ENCODE assay signal across 8 mouse cellular contexts in the genomic region with DNA sequence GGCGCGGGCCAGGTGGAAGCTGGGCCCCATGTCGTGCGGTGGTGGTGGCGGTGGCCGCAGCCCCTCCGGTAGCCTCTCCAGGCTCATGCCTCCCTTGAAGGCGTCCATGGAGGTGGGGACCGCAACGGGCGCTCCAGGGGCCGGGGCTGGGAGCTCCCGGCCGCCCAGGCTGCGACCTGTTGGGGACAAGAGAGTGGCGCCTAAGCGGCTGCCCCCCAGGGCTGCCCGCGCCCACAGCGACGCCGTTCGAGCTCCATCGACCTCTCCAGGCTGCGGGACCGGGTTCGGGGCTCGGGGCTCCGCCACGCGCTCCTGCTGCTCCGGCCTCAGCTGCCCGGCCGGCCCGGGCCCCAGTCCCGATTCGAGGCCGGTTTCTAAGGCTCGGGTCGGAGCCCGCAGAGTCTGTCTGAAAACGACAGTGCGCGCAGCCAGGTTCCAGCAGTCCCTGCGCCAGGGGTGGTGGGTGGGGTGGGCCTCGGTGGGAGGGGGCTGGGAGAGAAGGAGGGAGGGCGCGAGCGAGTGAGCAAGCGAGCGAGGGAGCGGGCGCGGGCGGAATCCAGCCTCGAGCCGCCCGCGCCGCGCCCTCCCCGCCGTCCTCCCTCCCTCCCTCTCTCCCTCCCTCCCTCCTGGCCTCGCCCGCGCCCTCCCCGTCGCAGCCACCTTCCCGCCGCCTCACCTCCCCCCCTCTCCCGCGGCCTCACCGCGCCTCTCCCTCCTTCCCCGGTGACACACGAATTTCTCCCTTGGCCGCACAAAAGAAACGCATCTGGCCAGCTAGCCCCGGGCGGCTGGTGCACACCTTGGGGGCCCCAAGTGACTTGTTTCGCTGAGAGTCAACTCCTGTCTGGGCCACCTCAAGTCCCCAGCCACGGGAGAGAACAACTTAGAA. TPM values are rescaled to one million over a fixed set of nuclear protein-coding genes. Genes with fewer than 3 reads are reported as not detected.
DNase-seq lines count a peak whose midpoint lies in the region; ATAC-seq and TF ChIP-seq lines count a peak whose summit lies in the region.

No protein-coding gene starts in this region.

- peak overlapping the region; percentile 35 for H3K4me3 ChIP-seq in kidney, embryonic 14.5 days (ENCODE audit: low read length)
- no peak overlapping the region for H3K4me3 ChIP-seq in kidney, adult 2 months (ENCODE audit: insufficient read depth, low read depth, low read length)
- H3K4me3 ChIP-seq in embryonic facial prominence, embryonic 12.5 days, result peak overlapping the region; percentile 54
- peak overlapping the region; percentile 5; the same call in 1 of the 2 replicates for H3K4me3 ChIP-seq in hindbrain, embryonic 16.5 days (ENCODE audit: low read length)
- H3K4me3 ChIP-seq in midbrain, embryonic 15.5 days, result 0 out of 2 replicates have a peak overlapping the region, but pooled peaks have one; percentile 13

- peak overlapping the region; percentile 45 for H3K9ac ChIP-seq in kidney, embryonic 14.5 days (ENCODE audit: low read depth, low read length)
- H3K9ac ChIP-seq in embryonic facial prominence, embryonic 12.5 days, result peak overlapping the region; percentile 81
- H3K9ac ChIP-seq in hindbrain, embryonic 16.5 days (ENCODE audit: low read depth, low read length), result no peak overlapping the region
- H3K9ac ChIP-seq in midbrain, embryonic 15.5 days, result no peak overlapping the region

- no peaks in the 10 kb centered on the region for H3K36me3 ChIP-seq in kidney, embryonic 14.5 days (ENCODE audit: control insufficient read depth, insufficient read depth, low read length)
- H3K36me3 ChIP-seq in kidney, adult 2 months (ENCODE audit: control insufficient read depth, insufficient read depth, low read length), result no peaks in the 10 kb centered on the region
- H3K36me3 ChIP-seq in embryonic facial prominence, embryonic 12.5 days, result no peaks in the 10 kb centered on the region
- no peaks in the 10 kb centered on the region for H3K36me3 ChIP-seq in hindbrain, embryonic 16.5 days (ENCODE audit: control insufficient read depth, insufficient read depth, low read length)
- no peaks in the 10 kb centered on the region for H3K36me3 ChIP-seq in midbrain, embryonic 15.5 days (replicated peaks)

- H3K9me3 ChIP-seq in kidney, embryonic 14.5 days (ENCODE audit: control insufficient read depth, low read length), result no peaks in the 10 kb centered on the region
- H3K9me3 ChIP-seq in embryonic facial prominence, embryonic 12.5 days, result no peaks in the 10 kb centered on the region
- no peaks in the 10 kb centered on the region; the same call in 1 of the 2 replicates for H3K9me3 ChIP-seq in hindbrain, embryonic 16.5 days (ENCODE audit: control insufficient read depth, low read length)
- H3K9me3 ChIP-seq in midbrain, embryonic 15.5 days, result no peaks in the 10 kb centered on the region

- H3K4me1 ChIP-seq in kidney, embryonic 14.5 days (ENCODE audit: control insufficient read depth, insufficient read depth, low read length), result peaks cover 12% of the 10 kb centered on the region
- H3K4me1 ChIP-seq in kidney, adult 2 months (ENCODE audit: control insufficient read depth, insufficient read depth, low read length), result no peaks in the 10 kb centered on the region
- peaks cover 19% of the 10 kb centered on the region for H3K4me1 ChIP-seq in embryonic facial prominence, embryonic 12.5 days
- H3K4me1 ChIP-seq in hindbrain, embryonic 16.5 days (ENCODE audit: control insufficient read depth, insufficient read depth, low read depth, low read length), result peaks cover 3% of the 10 kb centered on the region
- H3K4me1 ChIP-seq in midbrain, embryonic 15.5 days, result peaks cover 22% of the 10 kb centered on the region

- H3K27me3 ChIP-seq in kidney, embryonic 14.5 days (ENCODE audit: control insufficient read depth, insufficient read depth, low read length), result peaks cover 89% of the 10 kb centered on the region
- peaks cover 22% of the 10 kb centered on the region for H3K27me3 ChIP-seq in kidney, adult 2 months (replicated peaks; ENCODE audit: control insufficient read depth, insufficient read depth, low read length)
- H3K27me3 ChIP-seq in embryonic facial prominence, embryonic 12.5 days, result peaks cover 64% of the 10 kb centered on the region
- H3K27me3 ChIP-seq in hindbrain, embryonic 16.5 days (replicated peaks; ENCODE audit: control insufficient read depth, insufficient read depth, low read length), result peaks cover 43% of the 10 kb centered on the region
- peaks cover 85% of the 10 kb centered on the region for H3K27me3 ChIP-seq in midbrain, embryonic 15.5 days (replicated peaks)

- no peak for TF ChIP-seq CTCF in kidney, adult 2 months (conservative IDR thresholded peaks at IDR 0.05; ENCODE audit: insufficient read depth, insufficient read length, low read depth, low read length)

- no peak for TF ChIP-seq POLR2A in kidney, adult 2 months (IDR thresholded peaks at IDR 0.05; ENCODE audit: low read depth, low read length)

- peak overlapping the region; percentile 49 for H3K4me2 ChIP-seq in kidney, embryonic 14.5 days (replicated peaks; ENCODE audit: low read depth, low read length)
- peak overlapping the region; percentile 58 for H3K4me2 ChIP-seq in embryonic facial prominence, embryonic 12.5 days (replicated peaks)
- H3K4me2 ChIP-seq in hindbrain, embryonic 16.5 days (ENCODE audit: low read length), result 0 out of 2 replicates have a peak overlapping the region, but pooled peaks have one; percentile 9
- peak overlapping the region; percentile 20; the same call in 1 of the 2 replicates for H3K4me2 ChIP-seq in midbrain, embryonic 15.5 days

- DNase-seq in kidney, adult 2 months, result no peak
- DNase-seq in left cerebral cortex, adult 11 months (ENCODE audit: low spot score), result no peak
- DNase-seq in right cerebral cortex, postnatal 25 days, result no peak

- no peak overlapping the region for H3K27ac ChIP-seq in kidney, embryonic 14.5 days (ENCODE audit: low read depth, low read length)
- H3K27ac ChIP-seq in kidney, adult 2 months (ENCODE audit: insufficient read depth, low read depth, low read length), result no peak overlapping the region
- H3K27ac ChIP-seq in embryonic facial prominence, embryonic 12.5 days, result peak overlapping the region; percentile 91
- no peak overlapping the region for H3K27ac ChIP-seq in hindbrain, embryonic 16.5 days (ENCODE audit: low read depth, low read length)
- no peak overlapping the region for H3K27ac ChIP-seq in midbrain, embryonic 15.5 days

- WGBS in kidney, embryonic 14.5 days, result 2% methylated on average over 45 of the region's 82 CpGs
- 2% methylated on average over 71 of the region's 82 CpGs for WGBS in kidney, adult 2 months
- WGBS in embryonic facial prominence, embryonic 12.5 days, result under 1% methylated on average over 66 of the region's 82 CpGs
- under 1% methylated on average over 32 of the region's 82 CpGs for WGBS in hindbrain, embryonic 16.5 days
- WGBS in midbrain, embryonic 15.5 days, result under 1% methylated on average over 70 of the region's 82 CpGs

- peak; percentile 18; the same call in 1 of the 2 replicates for ATAC-seq in kidney, embryonic 14.5 days (ENCODE audit: low FRiP score, low TSS enrichment)
- no peak for ATAC-seq in embryonic facial prominence, embryonic 12.5 days (ENCODE audit: insufficient number of reproducible peaks, insufficient read depth, low FRiP score, low TSS enrichment)
- ATAC-seq in hindbrain, embryonic 16.5 days, result no peak
- ATAC-seq in midbrain, embryonic 15.5 days (replicated peaks), result no peak
- ATAC-seq in cerebellum, adult (ENCODE audit: insufficient number of reproducible peaks, low FRiP score, low TSS enrichment), result no peak

RNA-seq across cellular contexts. Expression of a gene that starts 4.9 kb away (rescaled TPM):
- 0.37 and 0.42 TPM in 2 replicates for polyA plus RNA-seq in kidney, embryonic 14.5 days (2014; fragmentation: Nextera tagmentation; extraction: Ambion mirVana)
- polyA plus RNA-seq in kidney, adult 2 months (2012; rRNA removed), result 0.03 and 0.05 TPM in 2 replicates
- 99.0 and 157 TPM in 2 replicates for polyA plus RNA-seq in embryonic facial prominence, embryonic 12.5 days (2016; fragmentation: Nextera tagmentation; extraction: Ambion mirVana)
- 0.36 TPM in 1 of 2 replicates, not detected in the other for polyA plus RNA-seq in hindbrain, embryonic 16.5 days (2015; fragmentation: Nextera tagmentation; extraction: Ambion mirVana)
- polyA plus RNA-seq in midbrain, embryonic 15.5 days (2015; fragmentation: Nextera tagmentation; extraction: Ambion mirVana), result 2.9 and 3.7 TPM in 2 replicates

RNA-seq across cellular contexts. Expression of a gene that starts 46.7 kb away (rescaled TPM):
- polyA plus RNA-seq in kidney, embryonic 14.5 days (2014; fragmentation: Nextera tagmentation; extraction: Ambion mirVana), result 0.32 TPM in 1 of 2 replicates, not detected in the other
- polyA plus RNA-seq in kidney, adult 2 months (2012; rRNA removed), result 0.19 and 0.30 TPM in 2 replicates
- polyA plus RNA-seq in embryonic facial prominence, embryonic 12.5 days (2016; fragmentation: Nextera tagmentation; extraction: Ambion mirVana), result not detected in 2 replicates
- 0.19 TPM in 1 of 2 replicates, not detected in the other for polyA plus RNA-seq in hindbrain, embryonic 16.5 days (2015; fragmentation: Nextera tagmentation; extraction: Ambion mirVana)
- 0.13 and 0.17 TPM in 2 replicates for polyA plus RNA-seq in midbrain, embryonic 15.5 days (2015; fragmentation: Nextera tagmentation; extraction: Ambion mirVana)

Comparison
In these comparisons a context has a peak if more than half of its experiments do, and no peak if none do; other contexts are left out.
1. H3K9ac ChIP-seq: peak in kidney, embryonic 14.5 days (single experiment) and embryonic facial prominence, embryonic 12.5 days (single experiment); none in hindbrain, embryonic 16.5 days (single experiment) and midbrain, embryonic 15.5 days (single experiment).
2. RNA of a gene that starts 4.9 kb away (polyA plus RNA-seq): 99.0 to 157 TPM in embryonic facial prominence, embryonic 12.5 days; 2.9 to 3.7 TPM in midbrain, embryonic 15.5 days, 0.37 to 0.42 TPM in kidney, embryonic 14.5 days, 0.03 to 0.05 TPM in kidney, adult 2 months and 0.36 TPM in hindbrain, embryonic 16.5 days; every median in the first group is over 10 times any median in the second.
3. Peak in every context shown above with its lines, with median percentiles within 50 percentile points of each other: H3K4me2 ChIP-seq.